Mouse (Mus musculus) neural tube, embryonic 12.5 days (tissue): Measurements from ENCODE around the gene Npy5r. TPM values are rescaled to one million over a fixed set of nuclear protein-coding genes. Genes with fewer than 3 reads are reported as not detected.
A peak's percentile ranks its signal among the peaks of the same experiment; 100 is the strongest.

Experiments used
- ATAC-seq: fragments of 200-750 bp; cut with Nextera tagmentation; 2 replicates; pipeline ENCODE4 v1.8.0; 2017; ENCODE audit warnings: low read depth, mild to moderate bottlenecking, moderate TSS enrichment, moderate library complexity; ENCODE audit not compliant: low FRiP score
- H3K27ac ChIP-seq: fragments of 300-500 bp; sonication (generic); 2 replicates; pipeline ENCODE4 v1.5.1; 2016
- H3K27me3 ChIP-seq: fragments of 300-500 bp; sonication (generic); replicated peaks from 2 replicates; pipeline ENCODE4 v1.6.1; 2016; ENCODE audit warnings: mild to moderate bottlenecking
- H3K36me3 ChIP-seq: fragments of 300-500 bp; sonication (generic); 2 replicates; pipeline ENCODE4 v1.6.1; 2016; ENCODE audit warnings: mild to moderate bottlenecking
- H3K4me1 ChIP-seq: fragments of 300-500 bp; sonication (generic); 2 replicates; pipeline ENCODE4 v1.6.1; 2016
- H3K4me2 ChIP-seq: fragments of 300-500 bp; sonication (generic); replicated peaks from 2 replicates; pipeline ENCODE4 v1.6.1; 2016; ENCODE audit warnings: mild to moderate bottlenecking
- H3K4me3 ChIP-seq: fragments of 300-500 bp; sonication (generic); 2 replicates; pipeline ENCODE4 v1.5.1; 2016
- H3K9ac ChIP-seq: fragments of 300-500 bp; sonication (generic); 2 replicates; pipeline ENCODE4 v1.6.1; 2016; ENCODE audit warnings: mild to moderate bottlenecking
- H3K9me3 ChIP-seq: fragments of 300-500 bp; sonication (generic); 2 replicates; pipeline ENCODE4 v1.6.1; 2016; ENCODE audit warnings: mild to moderate bottlenecking
- WGBS: fragments of 180-500 bp; shearing (Covaris S2); methylation state at CpG from one replicate; pipeline ENCODE4 v1.1.7; 2016; 5-methylcytosine and 5-hydroxymethylcytosine counted together
- polyA plus RNA-seq: library from polyadenylated mRNA; unstranded; fragments of >200 nt; fragmentation: Nextera tagmentation; extraction: Ambion mirVana; gene quantifications from 2 replicates; pipeline ENCODE4 v1.2.1, GENCODE M21; 2016

Gene Npy5r
- polyA plus RNA-seq, result 0.52 and 0.57 TPM in 2 replicates

GRCm38 (mm10) chr8:66687511-66688329 lies at the start of gene Npy5r:
Gene Npy5r, minus strand, starts transcription at chr8:66688128.
- peak; percentile 77 for ATAC-seq
- peaks cover 10% of the 10 kb centered on the region for H3K27me3 ChIP-seq
- H3K9me3 ChIP-seq, result no peaks in the 10 kb centered on the region
- no peaks in the 10 kb centered on the region for H3K36me3 ChIP-seq
- H3K4me3 ChIP-seq, result peak within 1 kb of the TSS; percentile 44
- H3K4me2 ChIP-seq, result peak within 1 kb of the TSS; percentile 94
- WGBS, result 2% methylated on average over 43 of the region's 43 CpGs
- H3K9ac ChIP-seq, result peak within 1 kb of the TSS; percentile 62
- H3K27ac ChIP-seq, result no peak within 1 kb of the TSS
- 0 out of 2 replicates have a peak, but pooled peaks cover 4% of the 10 kb centered on the region for H3K4me1 ChIP-seq

DNA sequence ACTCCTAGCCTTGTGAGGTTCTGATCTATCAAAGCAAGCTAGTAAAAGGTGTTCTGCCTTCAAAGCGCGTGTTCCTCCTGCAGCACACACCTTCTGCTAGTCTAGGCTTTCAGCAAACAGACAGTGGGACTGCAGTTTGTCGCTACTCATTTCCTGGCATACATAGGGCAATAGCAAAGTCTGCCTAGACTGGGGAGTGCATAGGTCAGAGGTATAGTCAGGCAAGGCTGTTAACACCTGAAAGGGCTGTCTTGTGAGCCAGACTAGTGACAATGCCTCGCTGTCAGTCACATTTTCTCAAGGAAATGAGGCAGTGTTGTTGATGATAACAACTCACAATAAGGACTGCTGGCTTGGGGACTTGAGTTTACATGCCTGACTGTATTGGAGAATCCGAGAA lies 44.0 kb upstream of the Npy5r start:
- no peak overlapping the region for H3K27ac ChIP-seq
- H3K4me2 ChIP-seq, result no peak overlapping the region
- H3K27me3 ChIP-seq, result no peaks in the 10 kb centered on the region
- H3K9me3 ChIP-seq, result no peaks in the 10 kb centered on the region
- no peak overlapping the region for H3K4me3 ChIP-seq
- ATAC-seq, result no peak
- no peaks in the 10 kb centered on the region for H3K36me3 ChIP-seq
- no peak overlapping the region for H3K9ac ChIP-seq
- no peaks in the 10 kb centered on the region for H3K4me1 ChIP-seq
- 58% methylated on average over 5 of the region's 5 CpGs for WGBS

DNA sequence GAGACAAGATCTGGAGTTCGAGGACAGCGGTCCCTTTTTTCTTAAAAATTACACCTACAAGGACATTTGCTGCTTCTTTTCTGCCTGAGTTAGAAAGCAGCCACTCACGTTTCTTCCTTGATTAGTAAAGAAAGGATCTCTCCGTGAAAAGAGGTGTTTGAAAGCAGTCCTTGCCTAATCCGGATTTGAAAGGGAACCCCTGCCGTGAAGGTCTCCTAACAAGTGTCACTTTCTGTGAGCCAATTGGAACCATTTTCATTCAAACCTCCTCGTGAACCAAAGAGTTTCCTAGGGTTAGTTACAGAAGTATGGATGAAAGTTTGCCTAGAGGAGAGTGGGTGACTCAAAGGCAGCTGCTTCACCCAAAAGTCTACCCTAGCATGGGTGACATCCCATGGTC lies 41.5 kb upstream of the Npy5r start:
- Histone ChIP-seq H3K4me3 (no peak overlapping the region), H3K9ac (no peak overlapping the region), H3K4me1 (no peaks in the 10 kb centered on the region), H3K36me3 (no peaks in the 10 kb centered on the region), H3K9me3 (no peaks in the 10 kb centered on the region), H3K4me2 (no peak overlapping the region), H3K27me3 (no peaks in the 10 kb centered on the region), H3K27ac (no peak overlapping the region)
- no peak for ATAC-seq
- 36% methylated on average over 7 of the region's 7 CpGs for WGBS

DNA sequence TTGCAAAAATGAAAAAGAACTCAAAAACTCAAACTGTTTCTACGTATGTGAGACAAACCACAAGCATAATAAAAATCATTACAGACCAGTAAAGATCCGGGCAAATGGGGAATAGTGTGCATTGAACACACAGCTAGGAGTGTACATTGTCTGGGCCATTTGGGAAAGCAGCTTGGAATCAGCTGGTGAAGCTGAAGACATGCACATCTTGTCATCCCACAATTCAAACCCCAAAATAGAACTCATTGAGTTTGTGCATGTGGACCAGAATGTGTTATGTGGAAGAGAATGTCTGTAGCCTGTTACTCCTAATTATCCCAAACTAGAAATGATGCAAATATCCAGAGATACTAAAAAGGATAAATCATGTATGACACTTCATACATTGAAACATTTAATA lies 34.9 kb upstream of the Npy5r start:
- Histone ChIP-seq H3K9ac (no peak overlapping the region), H3K27me3 (no peaks in the 10 kb centered on the region), H3K27ac (no peak overlapping the region), H3K4me1 (no peaks in the 10 kb centered on the region), H3K9me3 (no peaks in the 10 kb centered on the region), H3K4me2 (no peak overlapping the region), H3K4me3 (no peak overlapping the region), H3K36me3 (no peaks in the 10 kb centered on the region)
- WGBS, result 84% methylated on average over 2 of the region's 2 CpGs
- no peak for ATAC-seq

GRCm38 (mm10) chr8:66714324-66714975 lies 26.5 kb upstream of the Npy5r start:
- Histone ChIP-seq H3K27me3 (no peaks in the 10 kb centered on the region), H3K36me3 (no peaks in the 10 kb centered on the region)
- WGBS, result 84% methylated on average over 7 of the region's 7 CpGs

DNA sequence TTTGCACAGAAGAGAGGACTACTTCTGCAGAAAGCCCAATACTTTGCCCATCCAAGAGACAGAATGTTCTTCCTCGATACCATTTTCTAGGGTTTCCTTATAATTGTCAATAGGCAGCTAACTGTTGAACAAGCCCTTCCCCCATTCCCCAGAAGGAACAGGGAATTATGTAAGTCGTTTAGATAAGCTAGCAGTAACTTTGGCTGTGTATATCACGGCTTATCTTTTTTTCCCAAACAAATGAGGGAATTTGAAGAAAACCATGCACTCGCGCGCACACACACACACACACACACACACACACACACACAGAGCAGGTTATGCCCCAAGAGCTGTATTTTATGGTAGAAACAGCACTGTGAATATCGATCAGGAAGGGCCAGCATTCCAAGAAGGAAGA lies 10.9 kb upstream of the Npy5r start:
- H3K9me3 ChIP-seq, result no peaks in the 10 kb centered on the region
- H3K4me3 ChIP-seq, result no peak overlapping the region
- H3K27me3 ChIP-seq, result no peaks in the 10 kb centered on the region; the same call in 1 of the 2 replicates
- no peak overlapping the region for H3K27ac ChIP-seq
- no peaks in the 10 kb centered on the region for H3K4me1 ChIP-seq
- 77% methylated on average over 7 of the region's 7 CpGs for WGBS
- peak overlapping the region; percentile 62 for H3K4me2 ChIP-seq
- no peak for ATAC-seq
- H3K36me3 ChIP-seq, result no peaks in the 10 kb centered on the region
- H3K9ac ChIP-seq, result no peak overlapping the region

More at GRCm38 (mm10) chr8:66714324-66714975, 26.5 kb upstream of the Npy5r start:
- no peak for ATAC-seq
- Histone ChIP-seq H3K4me1 (no peaks in the 10 kb centered on the region), H3K4me2 (no peak overlapping the region), H3K4me3 (no peak overlapping the region), H3K27ac (no peak overlapping the region), H3K9me3 (no peaks in the 10 kb centered on the region), H3K9ac (no peak overlapping the region)

DNA sequence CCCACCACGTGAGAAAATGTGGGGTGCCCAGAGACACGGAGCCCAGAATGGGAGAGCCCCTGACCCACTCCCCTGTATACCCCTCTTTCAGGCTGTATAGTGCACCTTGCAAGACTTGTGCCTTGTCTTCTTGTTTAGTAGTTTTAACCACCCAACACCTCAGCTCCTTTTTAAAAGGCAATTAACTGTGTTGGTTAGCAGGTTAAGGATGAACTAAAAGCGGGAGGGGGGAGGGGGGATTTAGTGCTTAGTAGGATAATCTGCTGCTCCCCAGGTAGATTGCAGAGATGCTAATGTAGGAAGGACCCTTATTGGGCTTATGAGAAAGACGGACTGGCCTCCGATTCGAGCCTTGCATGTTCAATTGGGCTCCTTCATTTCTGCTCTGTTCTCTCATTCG lies 10.1 kb upstream of the Npy5r start:
- no peaks in the 10 kb centered on the region; the same call in 1 of the 2 replicates for H3K27me3 ChIP-seq
- WGBS, result under 1% methylated on average over 7 of the region's 7 CpGs
- H3K27ac ChIP-seq, result no peak overlapping the region
- peak overlapping the region; percentile 29 for H3K4me3 ChIP-seq
- peak overlapping the region; percentile 62 for H3K4me2 ChIP-seq
- H3K4me1 ChIP-seq, result no peaks in the 10 kb centered on the region
- 0 out of 2 replicates have a peak, but pooled peaks have one; percentile 15 for ATAC-seq
- H3K9ac ChIP-seq, result no peak overlapping the region
- no peaks in the 10 kb centered on the region for H3K9me3 ChIP-seq
- H3K36me3 ChIP-seq, result no peaks in the 10 kb centered on the region

- Histone ChIP-seq H3K27me3 (no peaks in the 10 kb centered on the region; the same call in 1 of the 2 replicates), H3K27ac (no peak within 1 kb of the TSS), H3K4me1 (no peaks in the 10 kb centered on the region), H3K9me3 (no peaks in the 10 kb centered on the region), H3K9ac (no peak within 1 kb of the TSS), H3K4me2 (peak within 1 kb of the TSS; percentile 62), H3K4me3 (peak within 1 kb of the TSS; percentile 29), H3K36me3 (no peaks in the 10 kb centered on the region)
- peak; percentile 78 for ATAC-seq
- WGBS, result 2% methylated on average over 30 of the region's 30 CpGs
Observed at GRCm38 (mm10) chr8:66696970-66697843, 9.3 kb upstream of the Npy5r start, which contains the start of gene Npy1r. Gene Npy1r, plus strand, starts transcription at chr8:66697192.

DNA sequence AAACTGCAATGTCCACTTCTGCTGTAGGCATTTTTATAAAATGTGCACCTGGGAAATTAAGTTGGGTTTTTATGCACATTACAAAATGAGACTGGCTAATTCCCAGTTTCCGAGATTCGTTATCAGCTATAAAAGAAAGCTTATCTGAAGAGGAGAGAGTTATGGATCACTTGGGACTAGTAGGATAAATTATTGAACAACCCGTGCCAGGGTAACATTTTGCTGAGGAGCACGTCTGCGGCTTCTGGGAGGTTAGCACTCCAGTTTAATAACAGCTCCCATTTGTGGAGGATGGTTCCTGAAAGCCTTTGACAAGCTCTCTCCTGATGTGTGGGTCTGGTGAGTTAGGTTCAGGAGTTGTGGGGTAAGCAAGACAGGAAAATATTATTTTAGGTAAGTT lies 2.5 kb upstream of the Npy5r start:
- 67% methylated on average over 5 of the region's 5 CpGs for WGBS
- Histone ChIP-seq H3K4me1 (0 out of 2 replicates have a peak, but pooled peaks cover 4% of the 10 kb centered on the region), H3K27me3 (peaks cover 10% of the 10 kb centered on the region), H3K4me3 (no peak overlapping the region), H3K36me3 (no peaks in the 10 kb centered on the region), H3K9me3 (no peaks in the 10 kb centered on the region), H3K4me2 (no peak overlapping the region), H3K27ac (no peak overlapping the region), H3K9ac (no peak overlapping the region)
- 0 out of 2 replicates have a peak, but pooled peaks have one; percentile 42 for ATAC-seq

GRCm38 (mm10) chr8:66688799-66689198 lies 871 bp upstream of the Npy5r start:
- H3K4me1 ChIP-seq, result 0 out of 2 replicates have a peak, but pooled peaks cover 4% of the 10 kb centered on the region
- 60% methylated on average over 4 of the region's 4 CpGs for whole genome bisulfite sequencing
- no peak overlapping the region for H3K4me2 ChIP-seq
- no peaks in the 10 kb centered on the region for H3K9me3 ChIP-seq
- no peak for ATAC-seq
- no peak overlapping the region for H3K4me3 ChIP-seq
- H3K36me3 ChIP-seq, result no peaks in the 10 kb centered on the region
- H3K27ac ChIP-seq, result no peak overlapping the region
- peaks cover 10% of the 10 kb centered on the region for H3K27me3 ChIP-seq
- no peak overlapping the region for H3K9ac ChIP-seq

DNA sequence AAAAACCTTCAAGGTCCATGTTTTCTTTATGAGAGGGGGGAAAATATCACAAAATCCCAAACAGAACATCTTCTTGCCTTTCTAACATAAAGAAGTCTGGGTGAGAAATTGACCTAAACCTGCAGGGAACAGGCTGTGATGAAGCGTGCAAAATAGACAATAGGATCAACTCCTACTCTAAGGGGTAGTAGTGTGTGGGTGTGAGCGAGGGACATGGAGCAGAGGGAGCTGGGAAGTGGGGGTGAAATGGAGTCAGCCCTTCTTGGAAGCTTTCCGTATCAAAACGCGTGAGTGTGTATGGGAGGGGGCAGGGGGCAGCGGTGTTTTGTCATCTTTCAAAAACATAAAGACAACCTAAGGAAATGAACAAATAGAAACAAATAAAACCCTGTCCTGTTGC lies 467 bp upstream of the Npy5r start:
- Histone ChIP-seq H3K4me2 (peak overlapping the region; percentile 94), H3K9ac (peak overlapping the region; percentile 62; the same call in 1 of the 2 replicates), H3K27ac (no peak overlapping the region), H3K4me3 (no peak overlapping the region), H3K4me1 (0 out of 2 replicates have a peak, but pooled peaks cover 4% of the 10 kb centered on the region), H3K9me3 (no peaks in the 10 kb centered on the region), H3K36me3 (no peaks in the 10 kb centered on the region), H3K27me3 (peaks cover 10% of the 10 kb centered on the region)
- 52% methylated on average over 6 of the region's 6 CpGs for WGBS
- ATAC-seq, result peak; percentile 51; the same call in 1 of the 2 replicates
